ENCODE assay signal across 24 mouse cellular contexts in genomic region chr16:42015443-42015842, GRCm38 (mm10).
DNase-seq lines count a peak whose midpoint lies in the region; ATAC-seq lines count a peak whose summit lies in the region.
"Had no signal": no experiment of that assay in that cellular context is flagged by ENCODE, and none has a peak within 500 bp of the region (broad histone marks: within the 10 kb centered on the region; RNA-seq: fewer than 3 reads in every experiment).

No protein-coding gene starts in this region.

- H3K36me3 ChIP-seq in midbrain, embryonic 13.5 days: no peaks in the 10 kb centered on the region
- no peaks in the 10 kb centered on the region for H3K36me3 ChIP-seq in midbrain, embryonic 14.5 days (ENCODE audit: control insufficient read depth, insufficient read depth, low read length)
- H3K36me3 ChIP-seq: embryonic facial prominence, embryonic 15.5 days; heart, embryonic 13.5 days; kidney, embryonic 15.5 days; limb, embryonic 13.5 days; liver, embryonic 12.5 days; midbrain, embryonic 10.5 days had no signal

- H3K27me3 ChIP-seq in midbrain, embryonic 13.5 days: no peaks in the 10 kb centered on the region
- H3K27me3 ChIP-seq in midbrain, embryonic 14.5 days (ENCODE audit: control insufficient read depth, insufficient read depth, low read length): no peaks in the 10 kb centered on the region
- H3K27me3 ChIP-seq: embryonic facial prominence, embryonic 15.5 days; heart, embryonic 13.5 days; kidney, embryonic 15.5 days; limb, embryonic 13.5 days; liver, embryonic 12.5 days had no signal

- H3K4me3 ChIP-seq in midbrain, embryonic 13.5 days (replicated peaks): no peak overlapping the region
- no peak overlapping the region for H3K4me3 ChIP-seq in midbrain, embryonic 14.5 days (replicated peaks; ENCODE audit: low read depth, low read length)
- H3K4me3 ChIP-seq: embryonic facial prominence, embryonic 15.5 days; heart, adult 2 months; heart, embryonic 13.5 days; kidney, embryonic 15.5 days; limb, embryonic 13.5 days; liver, embryonic 12.5 days; midbrain, embryonic 10.5 days; myocyte had no signal

- no peaks in the 10 kb centered on the region for H3K9me3 ChIP-seq in midbrain, embryonic 13.5 days
- H3K9me3 ChIP-seq in midbrain, embryonic 14.5 days (ENCODE audit: control insufficient read depth, low read length): no peaks in the 10 kb centered on the region
- H3K9me3 ChIP-seq: embryonic facial prominence, embryonic 15.5 days; heart, embryonic 13.5 days; kidney, embryonic 15.5 days; limb, embryonic 13.5 days; liver, embryonic 12.5 days; midbrain, embryonic 10.5 days had no signal

- 74% methylated on average over 3 of the region's 3 CpGs for WGBS in midbrain, embryonic 13.5 days
- 72% methylated on average over 3 of the region's 3 CpGs for WGBS in midbrain, embryonic 14.5 days

- DNase-seq in cerebellum, adult 8-10 months: peak; percentile 36
- DNase-seq in cerebellum, postnatal 4 days (ENCODE audit: low spot score in 2 of 2): no peak
- DNase-seq in frontal cortex, postnatal 10 days (ENCODE audit: low spot score in 2 of 2): no peak
- no peak for DNase-seq in midbrain, embryonic 14.5 days
- no peak for DNase-seq in layer of hippocampus, postnatal 10 days (ENCODE audit: low spot score in 2 of 2)
- DNase-seq: adrenal gland, postnatal 25 days; gastrocnemius, postnatal 25 days; heart, adult 2 months; heart, postnatal 14 days; kidney, adult 11 months; kidney, postnatal 36 days; lung, adult 18-20 months; lung, postnatal 10 days; thymus, postnatal 14 days had no signal

- peak; percentile 33; the same call in 1 of the 2 replicates for ATAC-seq in frontal cortex, adult (ENCODE audit: low TSS enrichment)
- ATAC-seq in midbrain, embryonic 13.5 days: no peak
- no peak for ATAC-seq in midbrain, embryonic 14.5 days (ENCODE audit: low FRiP score, low TSS enrichment)
- ATAC-seq: CD4-positive, CD25-positive, alpha-beta regulatory T cell, adult 4 months; liver, embryonic 12.5 days had no signal

- H3K4me1 ChIP-seq in midbrain, embryonic 13.5 days (replicated peaks): peaks cover 13% of the 10 kb centered on the region
- 0 out of 2 replicates have a peak, but pooled peaks cover 4% of the 10 kb centered on the region for H3K4me1 ChIP-seq in midbrain, embryonic 14.5 days (ENCODE audit: control insufficient read depth, insufficient read depth, low read length)
- H3K4me1 ChIP-seq: embryonic facial prominence, embryonic 15.5 days; heart, embryonic 13.5 days; kidney, embryonic 15.5 days; limb, embryonic 13.5 days; liver, embryonic 12.5 days had no signal

- peak overlapping the region; percentile 22; the same call in 1 of the 2 replicates for H3K27ac ChIP-seq in midbrain, embryonic 13.5 days
- no peak overlapping the region for H3K27ac ChIP-seq in midbrain, embryonic 14.5 days (replicated peaks; ENCODE audit: low read depth, low read length)
- H3K27ac ChIP-seq: embryonic facial prominence, embryonic 15.5 days; heart, adult 2 months; heart, embryonic 13.5 days; kidney, embryonic 15.5 days; limb, embryonic 13.5 days; liver, embryonic 12.5 days; midbrain, embryonic 10.5 days had no signal

- no peak overlapping the region for H3K9ac ChIP-seq in midbrain, embryonic 13.5 days (replicated peaks)
- H3K9ac ChIP-seq in midbrain, embryonic 14.5 days (replicated peaks; ENCODE audit: low read length): no peak overlapping the region
- H3K9ac ChIP-seq: embryonic facial prominence, embryonic 15.5 days; heart, embryonic 13.5 days; kidney, embryonic 15.5 days; limb, embryonic 13.5 days; liver, embryonic 12.5 days had no signal

- no peak overlapping the region for H3K4me2 ChIP-seq in midbrain, embryonic 13.5 days (replicated peaks)
- no peak overlapping the region for H3K4me2 ChIP-seq in midbrain, embryonic 14.5 days (ENCODE audit: low read length)
- H3K4me2 ChIP-seq: embryonic facial prominence, embryonic 15.5 days; heart, embryonic 13.5 days; kidney, embryonic 15.5 days; limb, embryonic 13.5 days; liver, embryonic 12.5 days had no signal
